Mouse (Mus musculus): ENCODE measurements around the gene Ttc4.

DNA sequence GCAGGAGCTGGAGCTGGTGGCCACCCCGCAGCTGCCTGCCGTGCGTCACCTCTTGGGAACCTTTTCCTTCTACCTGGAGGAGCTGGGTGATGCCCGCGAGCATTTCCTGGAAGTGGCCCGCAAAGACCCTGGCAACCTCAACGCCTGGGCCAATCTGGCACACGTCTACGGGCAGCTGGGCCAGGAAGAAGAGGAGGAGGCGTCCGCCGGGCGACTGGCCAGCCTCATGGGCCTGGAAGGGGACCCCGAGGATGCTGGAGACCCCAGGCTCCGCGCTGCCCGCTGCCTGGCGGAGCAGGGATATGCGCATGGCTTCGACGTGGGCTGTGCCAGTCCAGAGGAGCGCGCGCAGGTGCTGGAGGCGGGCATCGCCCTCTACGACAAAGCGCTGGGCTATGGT lies 56.0 kb downstream of the Ttc4 start:
- TF ChIP-seq CTCF (IDR thresholded peaks at IDR 0.05; ENCODE audit: low read depth, low read length) (no peak), POLR2A (IDR thresholded peaks at IDR 0.05; ENCODE audit: insufficient read depth, low read length) (no peak)

Data from ES-Bruce4 (cell line).